Mouse (Mus musculus) bone marrow macrophage, adult 2 months (primary cell): ENCODE data around the gene Igsf3. TPM values are rescaled to one million over a fixed set of nuclear protein-coding genes. Genes with fewer than 3 reads are reported as not detected.

Experiments
- H3K27ac ChIP-seq: 2 replicates; pipeline ENCODE4 v1.5.1; 2012; ENCODE audit warnings: low read depth, low read length; ENCODE audit not compliant: insufficient read depth
- H3K4me1 ChIP-seq: 2 replicates; pipeline ENCODE4 v1.6.1; 2012; ENCODE audit warnings: low read length; ENCODE audit not compliant: control insufficient read depth, insufficient read depth
- H3K4me3 ChIP-seq: 2 replicates; pipeline ENCODE4 v1.5.1; 2012; ENCODE audit warnings: mild to moderate bottlenecking, low read length, moderate library complexity; ENCODE audit not compliant: insufficient read depth
- CTCF ChIP-seq: IDR thresholded peaks from 2 replicates; pipeline ENCODE4 v1.5.1; 2012; ENCODE audit warnings: low read depth, mild to moderate bottlenecking, low read length, moderate library complexity
- POLR2A ChIP-seq: IDR thresholded peaks from 2 replicates; pipeline ENCODE4 v1.6.1; 2012; ENCODE audit warnings: mild to moderate bottlenecking, low read depth, low read length, borderline replicate concordance
- polyA plus RNA-seq: library from polyadenylated mRNA; stranded (reverse); fragments of >200 nt; gene quantifications from 2 replicates; pipeline ENCODE4 v1.2.4, GENCODE M21; 2012; ENCODE audit not compliant: missing spikeins, insufficient read depth, insufficient read length

Igsf3 gene
- polyA plus RNA-seq, 1 experiment, result not detected

DNA sequence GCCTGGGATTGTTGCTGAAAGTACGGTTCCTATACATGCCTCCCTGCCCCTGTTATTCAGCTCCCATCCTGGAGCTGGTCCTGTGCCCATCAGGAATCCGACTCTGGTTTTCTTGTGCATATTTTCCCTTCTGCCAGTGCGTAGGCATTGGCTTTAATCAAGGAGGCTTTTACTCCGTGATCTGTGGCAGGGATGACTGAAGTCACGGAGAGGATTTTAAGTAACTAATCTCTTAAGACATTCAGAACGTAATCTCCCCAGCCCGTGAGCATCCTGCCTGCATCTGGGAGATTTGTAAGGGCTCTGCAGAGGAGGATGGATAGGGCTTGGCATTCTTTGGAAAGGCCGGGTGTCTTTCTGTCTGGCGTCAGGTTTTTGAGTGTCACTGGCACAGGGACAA, 13.6 kb downstream of the Igsf3 start:
- H3K4me3 ChIP-seq, result no peak overlapping the region
- H3K4me1 ChIP-seq, result no peaks in the 10 kb centered on the region
- no peak for TF ChIP-seq POLR2A
- TF ChIP-seq CTCF, result no peak
- no peak overlapping the region for H3K27ac ChIP-seq

DNA sequence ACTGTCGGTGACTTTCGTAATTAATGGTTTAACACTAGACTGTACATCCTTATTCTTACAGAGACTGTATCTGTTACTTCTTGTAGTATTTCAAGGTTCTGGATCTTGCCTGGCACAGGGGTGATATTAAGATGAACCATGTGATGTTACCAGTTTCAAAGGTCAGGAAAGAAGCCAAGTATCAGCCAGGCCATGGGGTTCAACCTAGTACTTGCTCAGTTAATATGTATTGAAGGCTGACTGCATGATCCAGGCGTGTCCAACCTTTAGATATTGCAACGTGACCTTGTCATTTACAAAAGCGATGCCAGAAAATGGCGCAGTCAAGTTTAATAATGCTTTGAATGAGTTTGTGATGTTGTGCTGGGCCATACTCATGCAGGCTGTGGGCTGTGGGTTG, 15.1 kb downstream of the Igsf3 start:
- TF ChIP-seq POLR2A, result no peak
- no peak for TF ChIP-seq CTCF
- Histone ChIP-seq H3K4me1 (no peaks in the 10 kb centered on the region), H3K4me3 (no peak overlapping the region), H3K27ac (no peak overlapping the region)

DNA sequence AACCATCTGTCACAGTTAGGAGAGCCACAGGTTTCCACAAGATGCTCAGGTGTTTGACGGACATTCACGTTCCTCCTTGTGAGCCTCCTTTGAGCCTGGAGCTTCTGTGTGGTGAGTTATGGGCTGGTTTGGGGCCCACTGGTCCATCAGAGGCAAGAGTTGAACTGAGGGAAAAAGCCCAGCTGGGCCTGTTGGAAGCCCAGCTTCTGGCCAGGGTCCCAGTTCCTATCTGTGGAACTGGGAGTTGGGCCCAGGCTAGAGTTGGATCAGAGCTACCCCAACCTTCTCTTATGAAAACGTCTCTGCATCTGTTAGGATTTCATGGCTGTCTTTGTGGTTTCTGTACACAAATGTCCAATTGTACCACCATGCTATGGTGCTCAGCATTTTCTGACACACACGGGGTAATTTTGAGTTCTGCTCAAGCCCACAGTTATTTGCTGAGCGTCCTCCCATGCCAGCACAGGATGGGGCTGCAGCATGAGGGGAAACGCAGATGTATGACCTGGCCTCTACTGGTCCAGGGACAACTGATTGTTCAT, 16.3 kb downstream of the Igsf3 start:
- TF ChIP-seq CTCF (no peak), POLR2A (no peak)
- no peak overlapping the region for H3K4me3 ChIP-seq
- no peak overlapping the region for H3K27ac ChIP-seq
- H3K4me1 ChIP-seq, result no peaks in the 10 kb centered on the region

DNA sequence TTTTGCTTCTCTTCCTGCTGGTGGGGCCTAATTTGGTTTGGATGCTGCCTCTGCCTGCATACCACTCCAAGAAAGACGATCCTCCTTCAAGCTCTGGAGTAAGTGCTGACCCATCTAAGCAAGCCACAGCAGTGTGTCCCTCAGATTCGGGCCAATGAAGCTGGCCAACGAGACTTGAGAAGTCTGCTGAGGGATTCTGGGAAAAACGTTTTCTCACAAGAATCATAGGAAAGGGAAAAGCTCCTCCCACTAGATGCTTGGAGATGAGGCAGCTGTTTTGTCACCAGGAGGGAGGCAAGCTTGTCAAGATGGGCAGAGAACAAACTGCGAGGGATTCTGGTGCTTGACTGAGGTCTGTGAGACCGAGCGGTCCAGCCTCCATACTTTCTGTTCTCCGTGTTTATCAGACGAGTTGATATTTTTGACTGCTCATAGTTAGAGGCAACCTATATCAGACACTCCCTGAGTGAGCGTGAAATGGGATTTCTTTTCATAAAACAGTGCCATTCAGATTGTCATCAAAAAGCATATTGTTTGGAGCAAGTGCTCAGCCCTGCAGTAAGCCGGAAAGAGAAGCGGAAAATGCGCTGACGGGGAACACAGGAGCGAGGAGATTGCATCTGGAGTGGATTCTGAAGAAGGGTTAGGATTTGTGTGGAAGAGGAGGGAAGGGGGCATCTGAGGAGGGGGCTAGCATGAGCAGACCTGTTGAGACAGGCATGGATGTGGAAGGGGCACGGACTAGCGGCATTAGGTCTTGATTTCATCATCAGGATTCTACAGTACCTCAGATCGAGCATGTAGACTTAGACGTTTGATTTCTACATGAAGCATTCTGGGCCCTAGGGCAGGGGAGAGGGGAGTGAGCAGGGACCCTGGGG, 17.0 kb downstream of the Igsf3 start:
- no peaks in the 10 kb centered on the region for H3K4me1 ChIP-seq
- no peak for TF ChIP-seq POLR2A
- no peak for TF ChIP-seq CTCF
- H3K4me3 ChIP-seq, result no peak overlapping the region
- no peak overlapping the region for H3K27ac ChIP-seq

DNA sequence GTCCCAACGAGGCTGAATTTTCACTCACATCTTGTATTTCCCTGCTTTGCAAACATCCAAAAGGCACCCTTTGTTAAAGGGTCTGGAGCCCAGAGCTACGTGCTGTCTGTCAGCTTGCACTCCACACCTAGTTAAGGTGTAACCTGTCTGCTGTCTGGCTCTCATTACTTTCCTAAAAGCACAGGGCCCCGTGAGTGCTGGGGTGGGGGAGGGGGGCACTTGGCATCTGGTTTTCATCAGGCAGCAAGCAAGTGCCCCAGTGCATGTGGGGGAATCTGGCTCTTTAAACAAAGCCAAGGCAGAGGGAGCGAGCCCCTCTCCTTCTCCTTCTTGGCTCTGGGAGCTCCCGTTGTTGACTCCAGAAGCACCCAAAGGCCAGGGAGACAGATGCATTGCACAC, 18.5 kb downstream of the Igsf3 start:
- Histone ChIP-seq H3K27ac (no peak overlapping the region), H3K4me3 (no peak overlapping the region), H3K4me1 (no peaks in the 10 kb centered on the region)
- TF ChIP-seq POLR2A (no peak), CTCF (no peak)

DNA sequence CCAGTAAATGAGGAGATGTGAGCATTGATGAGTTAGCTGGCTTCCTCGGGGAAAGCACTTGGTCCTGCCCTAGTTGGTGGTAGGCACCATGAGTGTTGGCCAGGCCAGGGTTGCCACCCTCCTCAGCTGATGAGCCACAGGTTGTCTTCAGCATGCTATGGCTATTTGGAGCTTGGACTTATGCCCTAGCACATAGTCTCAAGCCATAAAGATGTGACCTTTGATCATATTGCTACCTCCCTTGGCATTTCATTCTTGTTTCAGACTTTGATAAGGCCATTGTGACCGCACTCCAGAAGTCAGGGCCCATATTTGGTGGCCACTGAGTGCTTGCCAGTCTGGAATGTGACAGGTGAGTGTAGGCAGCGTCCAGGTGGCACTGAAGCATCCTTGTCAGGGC, 19.2 kb downstream of the Igsf3 start:
- Histone ChIP-seq H3K4me1 (no peaks in the 10 kb centered on the region), H3K27ac (no peak overlapping the region), H3K4me3 (no peak overlapping the region)
- no peak for TF ChIP-seq CTCF
- no peak for TF ChIP-seq POLR2A

DNA sequence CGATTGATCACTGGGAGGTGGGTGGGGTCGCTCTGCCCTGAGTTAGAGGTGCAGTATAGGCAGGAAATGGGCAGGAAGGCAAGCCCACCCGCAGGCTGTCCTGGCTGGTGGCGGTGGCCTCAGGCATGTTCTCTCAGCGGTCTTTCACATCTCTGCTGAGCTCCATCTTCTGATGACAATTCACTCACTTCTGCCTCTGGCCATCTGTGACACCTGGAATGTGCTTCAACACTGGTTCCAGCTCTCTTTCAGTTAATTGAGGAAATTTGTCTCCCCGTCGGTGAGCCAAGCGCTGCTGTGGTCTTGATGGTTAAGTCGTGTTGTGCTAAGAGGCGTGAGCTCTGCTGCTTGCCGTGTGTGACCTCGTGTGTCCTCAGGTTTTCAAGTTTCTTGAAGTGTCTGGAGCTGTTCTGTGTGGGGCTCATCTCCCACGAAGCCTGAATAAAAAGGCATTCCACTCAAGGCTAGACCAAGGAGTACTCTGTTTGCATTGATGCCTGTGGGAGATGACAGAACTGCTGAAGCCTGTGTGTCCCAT, 19.9 kb downstream of the Igsf3 start:
- TF ChIP-seq CTCF (no peak), POLR2A (no peak)
- Histone ChIP-seq H3K27ac (no peak overlapping the region), H3K4me3 (no peak overlapping the region), H3K4me1 (no peaks in the 10 kb centered on the region)

DNA sequence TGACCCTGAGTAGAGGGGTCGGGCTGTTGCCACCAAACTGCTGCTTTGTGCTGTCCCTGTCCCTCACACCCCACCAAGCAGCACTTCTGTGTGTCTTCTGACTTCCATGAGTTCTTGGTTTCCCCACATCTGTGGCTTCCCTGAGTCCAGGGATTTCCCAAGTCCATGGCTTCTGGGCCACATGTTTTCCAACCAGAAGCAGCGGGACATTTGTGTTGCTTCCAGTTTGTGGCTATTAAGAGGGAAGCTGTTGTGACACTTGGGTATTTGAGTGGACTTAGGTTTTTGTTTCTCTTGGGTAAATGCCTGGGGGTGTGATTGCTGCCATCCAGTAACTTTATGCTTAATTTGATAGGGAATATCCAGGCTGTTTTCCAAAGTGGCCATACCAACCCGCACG, 20.5 kb downstream of the Igsf3 start:
- Histone ChIP-seq H3K27ac (no peak overlapping the region), H3K4me1 (no peaks in the 10 kb centered on the region), H3K4me3 (no peak overlapping the region)
- TF ChIP-seq POLR2A, result no peak
- TF ChIP-seq CTCF, result no peak

DNA sequence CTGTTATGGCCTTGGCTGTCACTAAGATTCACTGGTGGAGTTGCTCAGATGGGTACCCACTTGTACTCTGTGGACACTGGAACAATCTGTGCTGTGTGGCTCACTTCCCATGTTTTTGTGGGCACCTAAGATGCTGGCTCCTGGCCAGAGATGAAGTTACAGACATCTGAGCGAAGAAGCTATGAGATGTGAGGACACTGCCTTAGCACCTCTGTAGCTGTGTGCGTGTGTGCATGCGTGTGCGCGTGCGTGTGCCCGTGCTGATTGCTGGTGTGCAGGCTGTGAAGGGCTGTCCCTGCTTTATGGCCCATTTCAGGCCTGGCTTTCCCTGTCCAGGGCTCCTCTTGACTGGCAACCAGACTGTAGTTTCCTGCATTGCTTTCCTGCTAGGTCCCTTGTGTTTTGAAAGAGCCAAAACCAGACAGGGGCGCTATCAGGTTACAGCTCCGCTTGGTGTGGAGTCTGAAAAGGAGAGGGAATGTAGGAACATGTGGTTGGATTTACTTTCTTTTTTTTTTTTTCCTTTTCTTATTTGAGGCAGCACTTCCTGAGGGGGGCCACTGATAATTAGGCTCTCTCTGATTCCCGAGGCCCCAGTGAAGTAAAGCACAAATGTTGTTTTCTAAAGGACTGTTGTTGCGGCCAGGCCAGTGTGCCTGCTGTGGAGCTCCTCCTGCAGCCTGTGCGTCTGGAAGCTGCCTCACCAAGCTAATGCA, 21.3 kb downstream of the Igsf3 start:
- no peak overlapping the region for H3K27ac ChIP-seq
- TF ChIP-seq CTCF (no peak), POLR2A (no peak)
- H3K4me3 ChIP-seq, result no peak overlapping the region
- H3K4me1 ChIP-seq, result no peaks in the 10 kb centered on the region

DNA sequence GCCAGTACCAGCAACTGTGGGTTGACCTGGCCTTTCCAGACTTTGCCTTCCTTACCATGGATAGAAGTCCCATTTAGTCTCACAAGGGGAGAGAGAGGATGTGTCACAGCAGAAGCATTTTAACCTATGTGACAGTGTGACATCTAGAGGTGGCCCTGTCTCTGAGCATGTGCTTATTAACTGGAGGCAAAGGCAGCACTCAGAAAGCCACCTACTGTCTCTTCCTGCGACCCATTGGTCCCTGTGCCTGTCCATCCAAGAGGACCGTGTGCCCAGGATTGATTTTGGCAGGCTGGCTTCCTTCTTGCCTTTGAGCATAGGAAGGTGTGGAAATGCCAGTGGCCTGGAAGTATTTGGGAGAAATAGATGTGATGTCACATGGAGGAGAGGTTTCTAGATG, 22.0 kb downstream of the Igsf3 start:
- no peak overlapping the region for H3K27ac ChIP-seq
- H3K4me1 ChIP-seq, result no peaks in the 10 kb centered on the region
- H3K4me3 ChIP-seq, result no peak overlapping the region
- TF ChIP-seq CTCF, result no peak
- no peak for TF ChIP-seq POLR2A
